15 mouse cellular contexts compared by ENCODE assay signal in genomic region chr19:31284581-31284980, GRCm38 (mm10).
DNase-seq lines count a peak whose midpoint lies in the region; ATAC-seq and TF ChIP-seq lines count a peak whose summit lies in the region.
"Had no signal": no experiment of that assay in that cellular context is flagged by ENCODE, and none has a peak within 500 bp of the region (broad histone marks: within the 10 kb centered on the region; RNA-seq: fewer than 3 reads in every experiment).

No protein-coding gene starts in this region.

- no peak for DNase-seq in forebrain, embryonic 11.5 days (ENCODE audit: low spot score)
- DNase-seq in forebrain, postnatal 0 days = no peak
- DNase-seq in lung, postnatal 0 days (ENCODE audit: low spot score) = peak; percentile 28
- no peak for DNase-seq in lung, adult 2 months
- DNase-seq in brain, embryonic 14.5 days (ENCODE audit: low read depth) = peak; percentile 83
- peak; percentile 54 for DNase-seq in midbrain, postnatal 0 days (ENCODE audit: low spot score)
- no peak for DNase-seq in right cerebral cortex, postnatal 10 days (ENCODE audit: low spot score in 2 of 2)
- no peak for DNase-seq in left cerebral cortex, adult 2 months (ENCODE audit: extremely low spot score in 1 of 2, low spot score in 2 of 2)
- DNase-seq: adrenal gland, postnatal 10 days; heart, postnatal 36 days; kidney, adult 18-20 months; thymus, postnatal 14 days had no signal

- H3K27me3 ChIP-seq in forebrain, embryonic 11.5 days (ENCODE audit: control insufficient read depth, insufficient read depth, low read length) = no peaks in the 10 kb centered on the region
- no peaks in the 10 kb centered on the region for H3K27me3 ChIP-seq in forebrain, postnatal 0 days (ENCODE audit: insufficient read depth, low read length)
- H3K27me3 ChIP-seq in lung, postnatal 0 days (replicated peaks; ENCODE audit: insufficient read depth, low read length) = no peaks in the 10 kb centered on the region
- H3K27me3 ChIP-seq in midbrain, postnatal 0 days (ENCODE audit: insufficient read depth, low read length) = no peaks in the 10 kb centered on the region
- H3K27me3 ChIP-seq: neural tube, embryonic 13.5 days had no signal

- 44% methylated on average over 3 of the region's 3 CpGs for WGBS in forebrain, embryonic 11.5 days
- WGBS in forebrain, postnatal 0 days = 16% methylated on average over 3 of the region's 3 CpGs
- WGBS in lung, postnatal 0 days = 43% methylated on average over 3 of the region's 3 CpGs
- 49% methylated on average over 3 of the region's 3 CpGs for WGBS in lung, adult 2 months
- 24% methylated on average over 3 of the region's 3 CpGs for WGBS in midbrain, postnatal 0 days

- H3K36me3 ChIP-seq in forebrain, embryonic 11.5 days (ENCODE audit: control insufficient read depth, insufficient read depth, low read length) = no peaks in the 10 kb centered on the region
- H3K36me3 ChIP-seq in forebrain, postnatal 0 days (ENCODE audit: insufficient read depth) = no peaks in the 10 kb centered on the region
- no peaks in the 10 kb centered on the region for H3K36me3 ChIP-seq in lung, postnatal 0 days (ENCODE audit: insufficient read depth, low read length)
- H3K36me3 ChIP-seq in midbrain, postnatal 0 days (ENCODE audit: insufficient read depth, low read length) = no peaks in the 10 kb centered on the region
- H3K36me3 ChIP-seq: neural tube, embryonic 13.5 days had no signal

- no peak overlapping the region for H3K27ac ChIP-seq in forebrain, embryonic 11.5 days (ENCODE audit: low read depth, low read length)
- no peak overlapping the region for H3K27ac ChIP-seq in forebrain, postnatal 0 days (ENCODE audit: low read depth, low read length)
- H3K27ac ChIP-seq in lung, postnatal 0 days (ENCODE audit: low read length) = no peak overlapping the region
- no peak overlapping the region for H3K27ac ChIP-seq in midbrain, postnatal 0 days (ENCODE audit: low read depth, low read length)
- H3K27ac ChIP-seq in left cerebral cortex, adult 2 months = no peak overlapping the region
- H3K27ac ChIP-seq: macrophage; neural tube, embryonic 13.5 days had no signal

- no peak for TF ChIP-seq EP300 in lung, postnatal 0 days (IDR thresholded peaks at IDR 0.05)

- H3K9ac ChIP-seq in forebrain, embryonic 11.5 days (ENCODE audit: low read length) = no peak overlapping the region
- no peak overlapping the region for H3K9ac ChIP-seq in forebrain, postnatal 0 days
- H3K9ac ChIP-seq in lung, postnatal 0 days (replicated peaks; ENCODE audit: low read depth) = no peak overlapping the region
- H3K9ac ChIP-seq in midbrain, postnatal 0 days (replicated peaks; ENCODE audit: low read length, poor library complexity, severe bottlenecking) = no peak overlapping the region
- H3K9ac ChIP-seq: neural tube, embryonic 13.5 days had no signal

- H3K4me3 ChIP-seq in forebrain, embryonic 11.5 days (ENCODE audit: low read depth, low read length) = no peak overlapping the region
- H3K4me3 ChIP-seq in forebrain, postnatal 0 days (ENCODE audit: low read depth, low read length) = no peak overlapping the region
- no peak overlapping the region for H3K4me3 ChIP-seq in lung, postnatal 0 days (ENCODE audit: low read depth, low read length)
- H3K4me3 ChIP-seq in lung, adult 2 months (replicated peaks; ENCODE audit: extremely low read depth, low read depth, low read length) = no peak overlapping the region
- H3K4me3 ChIP-seq in midbrain, postnatal 0 days (ENCODE audit: low read depth, low read length) = no peak overlapping the region
- no peak overlapping the region for H3K4me3 ChIP-seq in left cerebral cortex, adult 2 months
- H3K4me3 ChIP-seq: neural tube, embryonic 13.5 days had no signal

- no peak for TF ChIP-seq POLR2A in lung, adult 2 months (IDR thresholded peaks at IDR 0.05; ENCODE audit: borderline replicate concordance, extremely low read depth, low read depth, low read length)
- TF ChIP-seq POLR2A in brain, embryonic 14.5 days (IDR thresholded peaks at IDR 0.05; ENCODE audit: borderline replicate concordance, extremely low read depth, insufficient read depth, insufficient read length, poor library complexity, severe bottlenecking) = no peak

- peak; percentile 42; the same call in 1 of the 2 replicates for ATAC-seq in forebrain, embryonic 11.5 days (replicated peaks; ENCODE audit: low FRiP score)
- no peak for ATAC-seq in forebrain, postnatal 0 days
- ATAC-seq in lung, postnatal 0 days = no peak
- ATAC-seq in midbrain, postnatal 0 days (ENCODE audit: low FRiP score) = no peak

- intact Hi-C loops in left cerebral cortex, adult 2 months (cut with DNase I) = no loop called here

- no peak overlapping the region for H3K4me2 ChIP-seq in forebrain, embryonic 11.5 days (ENCODE audit: low read depth, low read length, severe bottlenecking)
- no peak overlapping the region for H3K4me2 ChIP-seq in forebrain, postnatal 0 days (ENCODE audit: low read depth)
- H3K4me2 ChIP-seq in lung, postnatal 0 days (replicated peaks; ENCODE audit: low read depth, low read length) = no peak overlapping the region
- no peak overlapping the region for H3K4me2 ChIP-seq in midbrain, postnatal 0 days (ENCODE audit: low read depth, low read length, poor library complexity, severe bottlenecking)
- H3K4me2 ChIP-seq: liver, embryonic 11.5 days; neural tube, embryonic 13.5 days had no signal

- H3K9me3 ChIP-seq in forebrain, embryonic 11.5 days (ENCODE audit: control insufficient read depth, low read length) = no peaks in the 10 kb centered on the region
- H3K9me3 ChIP-seq in forebrain, postnatal 0 days (ENCODE audit: low read length) = no peaks in the 10 kb centered on the region
- H3K9me3 ChIP-seq in lung, postnatal 0 days (ENCODE audit: low read length) = no peaks in the 10 kb centered on the region
- H3K9me3 ChIP-seq in midbrain, postnatal 0 days (ENCODE audit: low read length) = no peaks in the 10 kb centered on the region
- H3K9me3 ChIP-seq: neural tube, embryonic 13.5 days had no signal

- TF ChIP-seq CTCF in forebrain, postnatal 0 days (IDR thresholded peaks at IDR 0.05; ENCODE audit: low read depth) = no peak
- no peak for TF ChIP-seq CTCF in lung, postnatal 0 days (IDR thresholded peaks at IDR 0.05)
- TF ChIP-seq CTCF in lung, adult 2 months (IDR thresholded peaks at IDR 0.05; ENCODE audit: insufficient read depth, low read length) = no peak
- TF ChIP-seq CTCF in brain, embryonic 14.5 days (IDR thresholded peaks at IDR 0.05; ENCODE audit: borderline replicate concordance, extremely low read depth, insufficient read depth, insufficient read length) = no peak
- TF ChIP-seq CTCF in midbrain, postnatal 0 days (IDR thresholded peaks at IDR 0.05) = no peak
- no peak for TF ChIP-seq CTCF in left cerebral cortex, adult 2 months (IDR thresholded peaks at IDR 0.05)

- peaks cover 2% of the 10 kb centered on the region; the same call in 1 of the 2 replicates for H3K4me1 ChIP-seq in forebrain, embryonic 11.5 days (replicated peaks; ENCODE audit: control insufficient read depth, insufficient read depth, low read length)
- no peaks in the 10 kb centered on the region for H3K4me1 ChIP-seq in forebrain, postnatal 0 days (ENCODE audit: insufficient read depth)
- no peaks in the 10 kb centered on the region for H3K4me1 ChIP-seq in lung, postnatal 0 days (ENCODE audit: insufficient read depth, low read depth, low read length)
- no peaks in the 10 kb centered on the region for H3K4me1 ChIP-seq in lung, adult 2 months (ENCODE audit: control insufficient read depth, insufficient read depth, low read length)
- 0 out of 2 replicates have a peak, but pooled peaks cover 2% of the 10 kb centered on the region for H3K4me1 ChIP-seq in midbrain, postnatal 0 days (ENCODE audit: insufficient read depth, low read length)

Comparison
In these comparisons a context has a peak if more than half of its experiments do, and no peak if none do; other contexts are left out.
1. DNase-seq: peak in lung, postnatal 0 days (single experiment), brain, embryonic 14.5 days (single experiment) and midbrain, postnatal 0 days (single experiment); none in forebrain, embryonic 11.5 days (single experiment), forebrain, postnatal 0 days (single experiment), lung, adult 2 months (single experiment), right cerebral cortex, postnatal 10 days (0 of 2) and left cerebral cortex, adult 2 months (0 of 2).